Mouse (Mus musculus): ENCODE measurements around the gene Perm1. TPM values are rescaled to one million over a fixed set of nuclear protein-coding genes. Genes with fewer than 3 reads are reported as not detected.
A peak's percentile ranks its signal among the peaks of the same experiment; 100 is the strongest.

Perm1 gene
- total and polyA plus RNA-seq, 2 experiments from 2014 or later, result 1.7 to 1.9 TPM

GRCm38 (mm10) chr4:156188811-156189323 is 26.8 kb upstream of the Perm1 start:
- DNase-seq (ENCODE audit: low spot score) (peak; percentile 66), ATAC-seq (ENCODE audit: low FRiP score) (no peak)
- Histone ChIP-seq H3K9ac (replicated peaks; ENCODE audit: low read length, poor library complexity, severe bottlenecking) (no peak overlapping the region), H3K27ac (ENCODE audit: low read depth, low read length) (peak overlapping the region; percentile 38; the same call in 1 of the 2 replicates), H3K9me3 (ENCODE audit: low read length) (no peaks in the 10 kb centered on the region), H3K36me3 (ENCODE audit: insufficient read depth, low read length) (peaks cover 20% of the 10 kb centered on the region; the same call in 1 of the 2 replicates), H3K4me1 (ENCODE audit: insufficient read depth, low read length) (peaks cover 25% of the 10 kb centered on the region), H3K4me2 (ENCODE audit: low read depth, low read length, poor library complexity, severe bottlenecking) (no peak overlapping the region), H3K27me3 (ENCODE audit: insufficient read depth, low read length) (no peaks in the 10 kb centered on the region), H3K4me3 (ENCODE audit: low read depth, low read length) (no peak overlapping the region)
- 15% methylated on average over 6 of the region's 6 CpGs for WGBS
- peak; percentile 23; the same call in 1 of the 2 replicates for TF ChIP-seq CTCF (IDR thresholded peaks at IDR 0.05)

GRCm38 (mm10) chr4:156192421-156193199 is 23.1 kb upstream of the Perm1 start:
- H3K9ac ChIP-seq (replicated peaks; ENCODE audit: low read length, poor library complexity, severe bottlenecking), result no peak overlapping the region
- TF ChIP-seq CTCF (IDR thresholded peaks at IDR 0.05), result no peak
- no peak overlapping the region for H3K4me3 ChIP-seq (ENCODE audit: low read depth, low read length)
- no peaks in the 10 kb centered on the region for H3K9me3 ChIP-seq (ENCODE audit: low read length)
- 57% methylated on average over 8 of the region's 8 CpGs for WGBS
- no peaks in the 10 kb centered on the region for H3K27me3 ChIP-seq (ENCODE audit: insufficient read depth, low read length)
- 0 out of 2 replicates have a peak overlapping the region, but pooled peaks have one; percentile 44 for H3K27ac ChIP-seq (ENCODE audit: low read depth, low read length)
- H3K36me3 ChIP-seq (ENCODE audit: insufficient read depth, low read length), result peaks cover 23% of the 10 kb centered on the region; the same call in 1 of the 2 replicates
- DNase-seq (ENCODE audit: low spot score) (peak; percentile 63), ATAC-seq (ENCODE audit: low FRiP score) (no peak)
- H3K4me2 ChIP-seq (ENCODE audit: low read depth, low read length, poor library complexity, severe bottlenecking), result no peak overlapping the region
- H3K4me1 ChIP-seq (ENCODE audit: insufficient read depth, low read length), result peaks cover 13% of the 10 kb centered on the region

GRCm38 (mm10) chr4:156193200-156193590 is 22.5 kb upstream of the Perm1 start:
- H3K27ac ChIP-seq (ENCODE audit: low read depth, low read length), result no peak overlapping the region
- no peak for DNase-seq (ENCODE audit: low spot score)

GRCm38 (mm10) chr4:156193906-156194305 is 21.8 kb upstream of the Perm1 start:
- Histone ChIP-seq H3K27ac (ENCODE audit: low read depth, low read length) (no peak overlapping the region), H3K4me1 (ENCODE audit: insufficient read depth, low read length) (peaks cover 6% of the 10 kb centered on the region; the same call in 1 of the 2 replicates), H3K9ac (replicated peaks; ENCODE audit: low read length, poor library complexity, severe bottlenecking) (no peak overlapping the region), H3K36me3 (ENCODE audit: insufficient read depth, low read length) (peaks cover 23% of the 10 kb centered on the region; the same call in 1 of the 2 replicates), H3K27me3 (ENCODE audit: insufficient read depth, low read length) (no peaks in the 10 kb centered on the region), H3K4me2 (ENCODE audit: low read depth, low read length, poor library complexity, severe bottlenecking) (no peak overlapping the region), H3K9me3 (ENCODE audit: low read length) (no peaks in the 10 kb centered on the region), H3K4me3 (ENCODE audit: low read depth, low read length) (no peak overlapping the region)
- WGBS, result 63% methylated on average over 5 of the region's 5 CpGs
- ATAC-seq (ENCODE audit: low FRiP score) (no peak), DNase-seq (ENCODE audit: low spot score) (no peak)
- no peak for TF ChIP-seq CTCF (IDR thresholded peaks at IDR 0.05)

More at GRCm38 (mm10) chr4:156193200-156193590, 22.5 kb upstream of the Perm1 start:
- H3K36me3 ChIP-seq (ENCODE audit: insufficient read depth, low read length), result peaks cover 23% of the 10 kb centered on the region; the same call in 1 of the 2 replicates
- 29% methylated on average over 2 of the region's 2 CpGs for WGBS
- no peaks in the 10 kb centered on the region for H3K27me3 ChIP-seq (ENCODE audit: insufficient read depth, low read length)
- no peak overlapping the region for H3K4me2 ChIP-seq (ENCODE audit: low read depth, low read length, poor library complexity, severe bottlenecking)
- H3K4me1 ChIP-seq (ENCODE audit: insufficient read depth, low read length), result peaks cover 13% of the 10 kb centered on the region; the same call in 1 of the 2 replicates
- no peaks in the 10 kb centered on the region for H3K9me3 ChIP-seq (ENCODE audit: low read length)
- no peak overlapping the region for H3K4me3 ChIP-seq (ENCODE audit: low read depth, low read length)
- no peak overlapping the region for H3K9ac ChIP-seq (replicated peaks; ENCODE audit: low read length, poor library complexity, severe bottlenecking)
- TF ChIP-seq CTCF (IDR thresholded peaks at IDR 0.05), result no peak
- ATAC-seq (ENCODE audit: low FRiP score), result no peak

- no peak overlapping the region for H3K9ac ChIP-seq (replicated peaks; ENCODE audit: low read length, poor library complexity, severe bottlenecking)
- TF ChIP-seq CTCF (IDR thresholded peaks at IDR 0.05), result no peak
- no peaks in the 10 kb centered on the region for H3K9me3 ChIP-seq (ENCODE audit: low read length)
- no peak overlapping the region for H3K4me2 ChIP-seq (ENCODE audit: low read depth, low read length, poor library complexity, severe bottlenecking)
- no peak for DNase-seq (ENCODE audit: low spot score)
- 43% methylated on average over 6 of the region's 6 CpGs for WGBS
- no peak for ATAC-seq (ENCODE audit: low FRiP score)
- H3K27me3 ChIP-seq (ENCODE audit: insufficient read depth, low read length), result no peaks in the 10 kb centered on the region
- no peak overlapping the region for H3K4me3 ChIP-seq (ENCODE audit: low read depth, low read length)
- H3K4me1 ChIP-seq (ENCODE audit: insufficient read depth, low read length), result peaks cover 4% of the 10 kb centered on the region; the same call in 1 of the 2 replicates
- peaks cover 23% of the 10 kb centered on the region; the same call in 1 of the 2 replicates for H3K36me3 ChIP-seq (ENCODE audit: insufficient read depth, low read length)
- no peak overlapping the region for H3K27ac ChIP-seq (ENCODE audit: low read depth, low read length)
These were observed 21.3 kb upstream of the Perm1 start for GRCm38 (mm10) chr4:156194346-156194745.
